Mouse (Mus musculus) neural tube, postnatal 0 days (tissue): Measurements from ENCODE around the gene B3gat1. TPM values are rescaled to one million over a fixed set of nuclear protein-coding genes. Genes with fewer than 3 reads are reported as not detected.

Experiments used
- polyA plus RNA-seq: library from polyadenylated mRNA; unstranded; fragments of >200 nt; fragmentation: Nextera tagmentation; extraction: Ambion mirVana; gene quantifications from 2 replicates; pipeline ENCODE4 v1.2.1, GENCODE M21; 2015

Gene B3gat1
- polyA plus RNA-seq, result 37.1 and 44.2 TPM in 2 replicates

DNA sequence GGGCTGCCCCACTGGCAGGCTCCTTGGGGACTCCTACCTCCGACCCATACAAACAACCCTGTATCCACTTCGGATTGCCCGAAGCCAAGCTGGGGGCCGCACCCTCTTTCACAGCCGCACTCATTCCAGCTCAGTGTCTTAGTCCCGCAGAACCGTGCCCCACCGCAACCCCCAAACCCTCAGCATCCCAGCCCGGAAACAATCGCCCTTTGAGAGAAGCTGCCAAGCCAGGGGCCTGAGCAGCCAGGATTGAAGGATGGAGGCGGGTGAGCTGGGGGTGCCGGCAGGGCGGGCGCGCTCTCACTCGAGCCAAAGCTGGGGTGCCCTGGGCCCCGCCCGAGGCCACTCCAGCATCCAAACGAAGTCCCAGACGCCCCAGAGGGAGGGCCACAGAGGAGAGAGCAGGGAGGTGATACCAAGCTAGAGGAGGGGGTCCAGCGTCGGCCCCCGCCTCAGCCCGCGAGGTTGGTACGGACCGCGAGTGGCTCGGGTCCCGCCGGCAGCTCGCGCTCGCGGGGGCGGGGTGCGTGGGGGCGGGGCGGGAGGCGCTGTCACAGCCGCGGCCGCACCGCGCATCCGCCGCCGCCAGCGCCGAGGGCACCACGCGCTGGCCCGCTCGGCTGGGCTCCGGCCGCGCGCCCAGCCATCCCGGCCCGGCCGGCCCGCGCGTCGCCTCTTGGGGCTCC, at the start of gene B3gat1:
Gene B3gat1, plus strand, starts transcription at position 523 of the 686 bp plus-strand sequence.

DNA sequence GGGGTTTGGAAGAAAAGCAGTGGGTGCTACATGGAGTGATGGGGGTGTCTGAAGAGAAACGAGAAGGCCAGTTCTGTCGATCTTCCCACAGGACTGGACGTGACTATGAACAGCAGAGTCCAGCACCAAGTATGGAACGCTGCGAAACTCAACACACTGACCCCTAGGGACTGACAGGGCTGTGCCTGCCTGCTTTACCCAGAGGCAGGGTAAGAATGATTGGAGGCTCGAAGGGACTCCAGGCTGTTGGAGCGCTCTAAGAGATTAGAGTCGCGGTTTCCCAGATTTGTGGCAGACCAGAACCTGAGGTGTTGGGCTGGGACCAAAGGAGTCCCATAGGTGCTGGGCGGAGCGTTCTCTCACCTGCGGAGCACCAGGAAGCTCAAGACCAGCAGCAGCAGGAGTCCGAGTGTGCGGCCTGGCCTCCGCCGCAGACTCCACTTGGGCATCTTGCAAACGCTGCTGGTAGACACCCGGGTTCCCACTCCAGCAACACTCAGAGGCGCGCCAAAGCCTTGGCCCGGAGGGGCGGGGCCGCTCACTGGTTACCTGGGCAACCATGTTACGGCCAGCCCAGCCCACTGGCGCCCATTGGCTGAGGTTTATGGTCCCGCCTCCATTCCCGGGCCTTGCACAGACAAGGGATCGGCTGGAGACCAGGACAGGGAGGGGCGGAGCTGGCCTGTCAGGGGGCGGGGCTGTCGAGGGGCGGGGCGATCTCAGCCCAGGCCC, 72.6 kb downstream of the B3gat1 start, which contains the start of gene Glb1l2:
Gene Glb1l2, minus strand, starts transcription at position 534 of the 732 bp plus-strand sequence.

Other genes with a start within 250 kb of the B3gat1 start
- 1.8 and 2.0 TPM in 2 replicates for gene Glb1l2, start 72.7 kb downstream of the B3gat1 start, polyA plus RNA-seq
- gene Glb1l3, start 127.2 kb downstream of the B3gat1 start, polyA plus RNA-seq, result not detected in 2 replicates
- gene Gm1110, start 189.4 kb downstream of the B3gat1 start, polyA plus RNA-seq, result not detected in 2 replicates